Mouse (Mus musculus): ENCODE results near the gene Epn1. TPM values are rescaled to one million over a fixed set of nuclear protein-coding genes. Genes with fewer than 3 reads are reported as not detected.

Gene Epn1
- polyA plus RNA-seq, 1 experiment = 1,596 TPM

DNA sequence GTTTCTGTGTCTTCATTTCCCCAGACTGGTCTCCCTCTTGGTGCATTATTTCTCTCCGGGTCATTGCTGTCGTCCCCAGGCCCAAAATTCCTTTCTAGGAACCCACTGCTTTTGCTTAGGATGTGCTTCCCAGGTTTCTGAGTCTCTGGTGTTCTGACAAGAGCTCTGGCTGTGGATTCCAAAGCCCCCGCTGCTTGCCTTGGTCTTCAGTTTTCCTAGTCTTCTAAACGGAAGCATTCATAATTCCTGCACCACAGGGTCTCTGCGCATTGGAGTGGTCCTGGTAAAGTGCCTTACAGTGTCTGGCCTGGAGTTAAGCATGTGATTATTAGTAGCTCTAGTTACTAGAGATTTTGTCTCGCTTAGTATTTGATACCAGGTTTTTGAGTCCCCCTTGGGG lies 780 bp downstream of the Epn1 start:
- TF ChIP-seq GATA1 (IDR thresholded peaks at IDR 0.05; ENCODE audit: low read length) = no peak

DNA sequence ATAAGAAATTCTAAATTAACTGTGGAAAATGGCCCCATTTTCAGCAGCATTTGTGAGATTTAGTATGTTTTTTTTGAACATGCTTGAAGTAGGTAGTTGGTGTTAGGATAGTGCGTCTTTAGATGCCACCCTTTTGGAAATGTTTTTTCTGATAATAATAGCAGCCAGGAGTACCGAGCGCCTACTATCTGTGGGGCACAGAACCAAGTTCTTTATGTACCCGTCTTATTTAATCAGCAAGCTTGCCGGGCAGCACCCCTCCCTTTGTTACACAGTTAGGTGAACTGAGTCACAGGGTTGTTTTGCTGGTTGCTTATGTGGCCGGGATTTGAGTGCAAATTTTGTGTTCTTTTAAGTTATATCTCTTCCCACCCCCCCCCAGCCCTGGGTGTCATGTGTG lies 1.2 kb downstream of the Epn1 start:
- no peak for TF ChIP-seq GATA1 (IDR thresholded peaks at IDR 0.05; ENCODE audit: low read length)

DNA sequence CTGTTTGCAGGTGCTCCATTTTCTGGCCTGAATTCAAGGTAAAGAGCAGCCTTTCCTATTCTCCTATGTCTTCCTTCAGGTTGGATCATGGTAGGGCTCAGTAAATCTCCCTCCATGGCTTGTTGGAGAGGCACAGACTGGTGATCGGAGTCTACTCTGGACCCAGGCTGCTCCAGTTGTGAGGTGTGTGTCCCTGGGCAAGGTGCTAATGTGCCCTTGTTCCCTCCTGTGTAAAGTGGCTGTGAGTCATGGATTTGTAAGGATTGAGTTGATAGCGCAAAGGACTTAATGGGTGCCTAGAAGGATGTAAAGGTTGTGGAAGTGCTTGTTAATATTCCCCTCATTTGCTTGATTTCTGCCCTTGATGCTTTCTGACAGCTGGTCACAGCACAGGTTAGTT lies 1.9 kb downstream of the Epn1 start:
- TF ChIP-seq GATA1 (IDR thresholded peaks at IDR 0.05; ENCODE audit: low read length) = no peak

DNA sequence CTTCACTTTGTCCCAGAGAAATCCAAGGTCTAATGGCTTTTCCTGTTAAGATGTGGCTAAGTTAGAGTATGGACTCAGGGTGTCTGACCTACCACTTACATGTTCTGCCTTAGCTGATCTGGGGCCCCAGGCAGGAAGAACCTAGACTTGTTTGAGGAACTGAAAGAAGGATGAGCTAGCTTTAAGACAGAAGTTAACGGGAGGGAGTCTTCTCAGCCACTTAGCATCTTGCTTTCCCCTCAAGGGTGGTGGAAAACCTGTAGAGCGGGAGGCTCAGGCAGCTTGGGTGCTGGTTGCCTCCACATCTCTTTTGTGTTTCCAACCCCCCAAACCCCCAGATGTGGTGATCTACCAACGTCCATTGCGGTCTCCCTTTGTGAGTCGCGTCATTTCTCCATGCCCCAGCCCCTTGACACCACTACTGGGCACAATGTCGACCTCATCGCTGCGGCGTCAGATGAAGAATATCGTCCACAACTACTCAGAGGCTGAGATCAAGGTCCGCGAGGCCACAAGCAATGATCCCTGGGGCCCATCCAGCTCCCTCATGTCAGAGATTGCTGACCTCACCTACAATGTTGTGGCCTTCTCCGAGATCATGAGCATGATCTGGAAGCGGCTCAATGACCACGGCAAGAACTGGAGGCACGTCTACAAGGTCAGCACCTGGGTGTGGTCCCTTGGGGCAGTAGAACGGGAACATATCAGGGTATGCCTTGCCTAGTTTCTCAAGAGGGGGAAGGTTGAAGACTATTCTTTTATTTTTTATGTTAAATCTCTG lies 3.5 kb downstream of the Epn1 start:
- no peak for TF ChIP-seq GATA1 (IDR thresholded peaks at IDR 0.05; ENCODE audit: low read length)

DNA sequence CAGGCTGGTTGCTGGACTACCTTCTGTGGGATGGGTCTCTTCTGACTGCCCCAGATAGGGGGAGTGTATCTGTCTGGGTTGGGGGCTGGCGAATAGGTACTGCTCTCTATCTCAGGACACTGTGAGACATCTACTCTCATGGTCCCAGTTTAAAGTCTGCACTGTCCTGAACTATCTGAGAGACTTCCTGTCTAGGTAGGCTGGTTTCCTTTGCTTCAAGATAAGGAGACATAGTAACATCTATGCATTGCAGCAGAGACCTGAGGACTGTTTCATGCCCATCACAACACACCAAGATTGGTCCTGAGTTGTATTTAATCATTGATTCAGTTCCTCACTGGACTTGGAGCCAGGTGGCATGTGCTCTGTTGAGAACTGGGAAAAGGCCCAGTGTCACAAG lies 5.5 kb downstream of the Epn1 start:
- peak; percentile 39 for TF ChIP-seq GATA1 (IDR thresholded peaks at IDR 0.05; ENCODE audit: low read length)

DNA sequence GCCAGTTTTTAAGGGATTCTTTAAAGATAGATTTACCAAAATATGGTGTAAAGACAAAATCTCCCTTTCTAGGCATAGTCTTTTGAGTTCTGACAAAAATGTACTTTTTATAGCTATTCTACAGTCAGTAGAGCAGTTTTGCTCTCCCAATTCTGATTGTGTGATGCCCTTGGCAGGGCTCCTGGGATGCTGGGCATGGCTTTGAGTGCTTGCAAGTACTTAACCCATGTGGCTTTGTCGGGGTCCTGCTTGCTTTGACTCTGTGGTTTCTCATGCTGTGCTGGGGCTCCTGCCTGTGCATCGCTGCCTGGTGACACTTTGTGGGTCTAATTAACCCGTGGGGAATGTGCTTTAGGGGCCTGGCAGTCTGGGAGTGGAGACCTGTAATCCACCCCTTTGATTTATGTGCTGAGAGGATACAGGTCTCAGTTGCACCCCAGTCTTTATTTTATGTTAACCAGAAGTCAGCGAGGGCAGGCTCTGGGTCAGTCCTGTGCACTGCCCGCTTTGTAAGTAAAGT lies 6.9 kb downstream of the Epn1 start:
- TF ChIP-seq GATA1 (IDR thresholded peaks at IDR 0.05; ENCODE audit: low read length) = no peak

DNA sequence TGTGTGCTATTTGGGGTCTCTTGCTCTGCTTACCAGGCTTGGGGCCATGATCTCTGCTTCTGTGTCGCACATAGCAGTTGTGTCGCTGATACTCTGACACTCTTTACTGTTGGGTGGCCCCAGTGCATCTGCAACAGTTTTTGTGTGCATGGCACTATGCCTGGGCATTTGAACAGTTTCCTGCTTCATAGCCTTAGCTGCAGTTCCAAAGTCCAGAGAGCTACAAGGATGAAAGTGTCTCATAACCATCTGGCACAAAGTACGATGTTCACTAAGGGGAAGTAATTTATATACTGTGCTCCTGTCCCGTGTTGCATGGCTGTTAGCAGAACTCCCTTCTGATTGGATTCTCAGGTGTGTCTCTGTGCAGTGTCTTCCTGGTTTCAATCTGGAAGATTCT lies 7.9 kb downstream of the Epn1 start:
- no peak for TF ChIP-seq GATA1 (IDR thresholded peaks at IDR 0.05; ENCODE audit: low read length)

DNA sequence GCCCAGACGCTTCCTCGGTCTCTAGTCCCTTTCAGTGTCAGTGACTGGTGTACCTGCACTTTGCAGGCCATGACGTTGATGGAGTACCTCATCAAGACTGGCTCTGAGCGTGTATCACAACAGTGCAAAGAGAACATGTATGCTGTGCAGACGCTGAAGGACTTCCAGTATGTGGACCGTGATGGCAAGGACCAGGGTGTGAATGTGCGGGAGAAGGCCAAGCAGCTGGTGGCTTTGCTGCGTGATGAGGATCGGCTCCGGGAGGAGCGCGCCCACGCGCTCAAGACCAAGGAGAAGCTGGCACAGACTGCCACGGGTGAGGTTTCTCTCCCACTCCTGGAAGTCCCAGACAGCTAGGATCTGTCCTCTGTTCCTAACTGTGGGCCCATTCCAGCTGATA lies 9.8 kb downstream of the Epn1 start:
- no peak for TF ChIP-seq GATA1 (IDR thresholded peaks at IDR 0.05; ENCODE audit: low read length)

DNA sequence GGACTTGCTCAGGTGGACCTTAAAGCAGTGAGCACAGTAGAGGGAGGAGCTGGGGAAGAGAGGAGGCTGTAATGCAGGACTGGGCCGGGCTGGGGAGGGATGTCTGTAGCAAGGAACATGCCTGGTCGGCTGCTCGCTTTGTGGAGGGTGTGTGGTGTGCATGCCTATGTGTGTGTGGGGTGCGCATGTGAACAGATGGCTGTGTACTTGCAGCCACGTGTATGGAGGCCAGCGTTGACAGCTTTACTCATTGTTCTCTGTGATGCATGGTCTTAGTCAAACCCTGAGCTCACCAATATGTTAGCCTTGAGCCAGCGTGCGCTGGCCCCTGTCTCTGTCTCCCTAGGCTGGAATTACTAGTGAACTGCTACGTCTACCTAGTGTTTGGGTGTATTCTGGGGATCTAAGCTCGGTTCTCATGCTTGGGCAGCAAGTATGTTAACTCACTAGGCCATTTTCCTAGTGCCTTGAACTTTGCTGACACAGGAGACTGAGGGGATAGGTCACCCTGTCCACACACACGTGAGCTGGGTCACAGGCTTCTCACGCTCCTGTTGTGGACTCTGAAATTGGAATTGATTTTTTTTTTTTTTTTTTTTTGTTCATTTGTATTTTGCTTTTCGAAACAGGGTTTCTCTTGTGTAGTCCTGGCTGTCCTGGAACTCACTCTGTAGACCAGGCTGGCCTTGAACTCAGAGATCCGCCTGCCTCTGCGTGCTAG lies 11.1 kb downstream of the Epn1 start:
- TF ChIP-seq GATA1 (IDR thresholded peaks at IDR 0.05; ENCODE audit: low read length) = no peak

DNA sequence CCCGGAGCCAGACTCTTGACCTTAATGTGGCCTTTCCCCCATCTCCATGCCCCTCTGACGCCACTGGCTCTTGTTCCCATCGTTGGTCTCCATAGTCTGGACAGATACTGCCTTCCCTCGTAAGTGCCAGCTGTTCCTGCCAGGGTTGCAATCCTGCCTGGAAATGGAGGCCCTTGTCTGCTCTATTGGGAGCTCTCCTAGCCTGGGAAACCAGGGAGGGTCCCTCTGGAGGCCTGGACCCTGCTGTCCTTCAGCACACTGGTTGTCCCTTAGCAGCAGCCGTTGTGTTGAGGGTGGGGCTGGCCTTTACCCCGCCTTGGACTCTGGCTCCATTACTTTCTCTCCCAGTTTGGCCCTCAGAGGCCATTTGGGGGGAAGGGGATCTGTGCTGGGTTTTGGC lies 12.3 kb downstream of the Epn1 start:
- no peak for TF ChIP-seq GATA1 (IDR thresholded peaks at IDR 0.05; ENCODE audit: low read length)

DNA sequence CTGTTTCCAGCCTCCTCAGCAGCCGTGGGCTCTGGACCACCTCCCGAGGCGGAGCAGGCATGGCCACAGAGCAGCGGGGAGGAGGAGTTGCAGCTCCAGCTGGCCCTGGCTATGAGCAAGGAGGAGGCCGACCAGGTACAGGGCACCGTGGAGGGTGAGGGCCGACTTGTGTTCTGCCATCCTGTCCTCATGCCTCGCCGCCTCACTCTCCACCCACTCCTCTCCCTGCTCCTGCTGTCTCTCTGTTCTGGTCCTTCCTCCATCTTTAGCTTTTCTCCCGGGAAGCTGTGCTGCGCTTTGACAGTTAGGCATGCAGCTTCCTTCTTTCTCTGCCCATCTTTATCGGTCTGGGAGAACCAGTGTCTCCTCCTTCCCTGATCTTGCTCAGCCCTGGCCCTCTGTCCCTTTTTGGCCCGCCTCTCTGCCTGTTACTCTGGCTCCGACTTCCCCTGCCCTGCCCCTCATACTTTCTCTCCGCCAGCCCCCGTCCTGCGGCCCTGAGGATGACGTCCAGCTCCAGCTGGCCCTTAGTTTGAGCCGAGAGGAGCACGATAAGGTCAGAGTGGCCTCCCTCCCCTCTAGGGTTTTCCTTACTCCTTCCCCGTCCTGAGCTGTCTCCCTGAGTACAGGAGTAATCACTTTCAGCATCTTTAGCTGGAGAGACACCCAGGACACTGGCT lies 12.9 kb downstream of the Epn1 start:
- TF ChIP-seq GATA1 (IDR thresholded peaks at IDR 0.05; ENCODE audit: low read length) = no peak

DNA sequence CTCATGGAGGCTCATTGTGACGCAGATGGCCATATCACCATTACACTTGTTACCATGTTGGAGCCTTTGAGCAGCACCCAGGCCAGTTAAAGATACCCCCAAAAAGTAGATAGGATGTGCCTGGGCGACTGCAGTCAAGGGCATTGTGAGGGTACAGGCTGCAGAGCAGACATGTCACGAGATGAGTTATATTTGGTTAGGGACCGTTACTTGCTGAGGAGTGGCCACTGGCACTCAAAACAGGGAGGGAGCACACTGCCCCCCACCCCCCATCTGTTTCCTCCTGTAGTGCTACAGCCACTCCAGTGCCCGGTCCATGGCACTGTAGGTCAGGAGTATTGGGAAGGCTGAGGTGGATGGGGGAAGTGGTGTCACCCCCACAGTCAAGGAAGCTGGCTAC lies 18.7 kb downstream of the Epn1 start:
- no peak for TF ChIP-seq GATA1 (IDR thresholded peaks at IDR 0.05; ENCODE audit: low read length)

DNA sequence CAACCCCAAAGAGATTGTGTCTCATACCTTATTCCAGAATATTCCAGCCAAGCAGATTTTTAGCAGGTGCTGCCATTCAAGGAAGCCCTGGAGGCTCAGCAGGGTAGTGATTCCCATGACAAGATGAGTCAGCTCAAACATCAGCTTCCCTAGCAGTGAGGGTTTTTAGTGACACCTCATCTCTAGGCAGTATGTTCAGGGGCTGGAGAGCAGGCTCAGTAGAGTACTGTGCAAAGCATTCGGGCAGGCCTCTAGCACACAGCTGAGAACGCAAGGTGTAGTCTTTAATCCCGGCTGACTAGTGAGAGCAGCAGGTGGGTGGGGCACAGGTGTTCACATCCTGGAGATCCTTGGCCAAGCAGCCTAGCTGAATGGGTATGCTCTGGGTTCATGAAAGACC lies 19.8 kb downstream of the Epn1 start:
- TF ChIP-seq GATA1 (IDR thresholded peaks at IDR 0.05; ENCODE audit: low read length) = no peak

DNA sequence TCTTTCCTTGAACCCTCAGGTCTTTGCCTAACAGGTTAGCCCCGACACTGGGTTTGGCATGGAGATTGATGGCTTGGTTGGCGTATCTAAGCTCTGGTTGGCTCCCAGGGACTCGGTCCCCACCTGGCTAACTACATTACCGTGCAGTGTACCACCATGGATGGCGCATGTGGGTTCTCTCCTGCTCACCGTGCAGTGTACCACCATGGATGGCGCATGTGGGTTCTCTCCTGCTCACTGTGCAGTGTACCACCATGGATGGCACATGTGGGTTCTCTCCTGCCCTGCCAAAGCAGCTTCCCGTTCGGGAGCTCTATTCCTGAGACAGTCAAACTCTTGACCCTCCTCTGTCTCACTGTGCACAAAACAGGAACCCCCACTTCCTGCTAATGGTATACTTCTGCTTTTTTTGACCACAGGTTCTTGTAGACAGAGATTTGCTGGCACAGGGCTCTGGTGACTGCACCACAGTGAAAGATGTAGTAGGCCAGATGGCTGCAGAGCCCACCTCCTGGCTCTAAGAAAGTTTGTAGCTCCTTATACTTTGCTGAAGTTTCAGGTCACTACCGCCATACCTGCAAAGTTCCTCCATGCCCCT lies 21.1 kb downstream of the Epn1 start:
- TF ChIP-seq GATA1 (IDR thresholded peaks at IDR 0.05; ENCODE audit: low read length) = no peak

DNA sequence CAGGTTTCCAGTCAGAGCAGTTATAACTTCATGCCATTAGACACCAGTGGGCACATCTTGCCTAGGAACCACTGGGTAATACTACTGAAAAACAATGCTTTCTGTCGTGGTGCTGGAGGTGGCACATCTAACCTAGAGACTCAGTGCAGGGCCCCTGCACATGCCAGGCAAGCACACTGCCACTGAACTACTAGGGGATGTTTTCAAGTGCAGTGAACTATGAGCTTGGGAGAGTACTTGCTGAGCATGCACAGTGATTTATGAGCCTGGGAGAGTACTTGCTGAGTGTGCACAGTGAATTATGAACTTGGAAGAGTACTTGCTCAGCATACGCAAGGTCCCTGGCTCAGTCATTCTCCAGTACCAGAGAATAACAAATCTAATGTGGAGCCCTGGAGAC lies 22.5 kb downstream of the Epn1 start:
- TF ChIP-seq GATA1 (IDR thresholded peaks at IDR 0.05; ENCODE audit: low read length) = no peak

DNA sequence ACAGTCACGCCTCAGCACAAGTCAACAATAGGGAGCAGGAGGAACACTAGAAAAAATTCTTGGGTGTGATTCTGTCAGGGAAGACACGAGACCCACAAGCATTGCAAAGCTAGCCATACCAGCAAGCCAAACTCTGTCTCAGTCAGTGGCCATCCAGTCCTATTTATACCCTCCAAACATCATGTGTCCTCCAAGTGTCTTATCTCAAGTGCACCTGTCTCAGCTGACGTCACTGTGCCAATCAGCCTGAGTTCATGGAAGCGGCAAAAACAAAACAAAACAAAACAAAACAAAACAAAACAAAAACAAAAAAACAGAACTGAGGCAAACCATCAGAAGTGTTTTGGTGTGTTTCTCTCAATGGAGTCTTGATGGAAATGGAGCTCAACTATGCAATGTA lies 28.2 kb downstream of the Epn1 start:
- TF ChIP-seq GATA1 (IDR thresholded peaks at IDR 0.05; ENCODE audit: low read length) = no peak
